In genomic region chr11:100981236-100981635, GRCm38 (mm10) we compare ENCODE assay signal across 24 mouse cellular contexts.
"Had no signal": no experiment of that assay in that cellular context is flagged by ENCODE, and none has a peak within 500 bp of the region (broad histone marks: within the 10 kb centered on the region; RNA-seq: fewer than 3 reads in every experiment).

No protein-coding gene starts in this region.

- H3K9me3 ChIP-seq: heart, embryonic 13.5 days; hindbrain, embryonic 10.5 days; hindbrain, embryonic 12.5 days; intestine, embryonic 15.5 days; limb, embryonic 12.5 days; liver, embryonic 13.5 days; liver, embryonic 15.5 days had no signal

- H3K27me3 ChIP-seq: heart, embryonic 13.5 days; intestine, embryonic 15.5 days had no signal

- H3K27ac ChIP-seq: hindbrain, embryonic 10.5 days; hindbrain, embryonic 12.5 days; hindbrain, embryonic 14.5 days; intestine, embryonic 15.5 days; layer of hippocampus, adult 2 months; left cerebral cortex, adult 2 months; limb, embryonic 12.5 days had no signal

- H3K4me1 ChIP-seq: intestine, embryonic 15.5 days; limb, embryonic 12.5 days had no signal

- H3K36me3 ChIP-seq: heart, embryonic 13.5 days; hindbrain, embryonic 10.5 days; hindbrain, embryonic 12.5 days; intestine, embryonic 15.5 days; limb, embryonic 12.5 days; liver, embryonic 13.5 days; liver, embryonic 15.5 days had no signal

- H3K9ac ChIP-seq: heart, embryonic 13.5 days; hindbrain, embryonic 12.5 days; hindbrain, embryonic 14.5 days; intestine, embryonic 15.5 days; limb, embryonic 12.5 days; liver, embryonic 13.5 days; liver, embryonic 15.5 days; liver, postnatal 0 days had no signal

- DNase-seq: gastrocnemius, postnatal 14 days; heart, adult 18-20 months; heart, postnatal 4 days; kidney, adult 18-20 months; kidney, adult 8-10 months; kidney, postnatal 10 days; kidney, postnatal 25 days; kidney, postnatal 4 days; liver; liver, embryonic 13.5 days; liver, postnatal 0 days had no signal

- H3K4me3 ChIP-seq: heart, embryonic 13.5 days; hindbrain, embryonic 10.5 days; hindbrain, embryonic 12.5 days; intestine, embryonic 15.5 days; layer of hippocampus, adult 2 months; left cerebral cortex, adult 2 months; limb, embryonic 12.5 days; liver, embryonic 13.5 days; liver, embryonic 15.5 days had no signal

- H3K4me2 ChIP-seq: heart, embryonic 13.5 days; hindbrain, embryonic 12.5 days; hindbrain, embryonic 14.5 days; intestine, embryonic 15.5 days; limb, embryonic 12.5 days; liver, embryonic 11.5 days; liver, embryonic 13.5 days; liver, embryonic 15.5 days had no signal

- ATAC-seq: hindbrain, embryonic 16.5 days; inflammation-experienced regulatory T-cells, adult 6 months; intestine, embryonic 15.5 days; intestine, postnatal 0 days; liver, postnatal 0 days had no signal
